Mouse (Mus musculus): ENCODE measurements around the gene Klhl25. TPM values are rescaled to one million over a fixed set of nuclear protein-coding genes. Genes with fewer than 3 reads are reported as not detected.
"Not testable (repeated sequence)": the region's sequence is repeated elsewhere in the genome, so short reads cannot be mapped to it uniquely, and the experiment has no call there.

The Klhl25 gene
- polyA plus RNA-seq, 1 experiment from 2014 or later, result 8.0 TPM

DNA sequence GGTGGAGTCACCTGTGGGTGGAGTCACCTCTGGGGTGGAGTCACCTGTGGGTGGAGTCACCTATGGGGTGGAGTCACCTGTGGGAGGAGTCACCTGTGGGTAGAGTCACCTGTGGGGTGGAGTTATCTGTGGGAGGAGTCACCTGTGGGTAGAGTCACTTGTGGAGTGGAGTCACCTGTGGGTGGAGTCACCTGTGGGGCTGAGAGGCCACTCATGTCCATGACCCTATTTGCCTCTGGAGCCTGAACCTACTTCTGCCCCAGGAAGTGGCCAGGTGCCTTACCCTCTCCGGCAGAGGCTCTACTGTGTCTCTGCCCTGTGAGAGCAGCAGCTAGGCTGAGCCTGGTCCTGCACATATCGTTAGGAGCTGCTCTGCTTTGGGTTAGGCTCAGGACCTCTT lies 20.6 kb downstream of the Klhl25 start:
- Histone ChIP-seq H3K4me2 (replicated peaks; ENCODE audit: low read depth) (no peak overlapping the region), H3K27ac (replicated peaks) (0 out of 2 replicates have a peak overlapping the region, but pooled peaks have one; percentile 24), H3K36me3 (ENCODE audit: control insufficient read depth, insufficient read depth, low read length) (peaks cover 26% of the 10 kb centered on the region), H3K4me1 (replicated peaks; ENCODE audit: control insufficient read depth, insufficient read depth) (no peaks in the 10 kb centered on the region), H3K27me3 (ENCODE audit: control insufficient read depth, insufficient read depth, low read length) (no peaks in the 10 kb centered on the region), H3K9me3 (ENCODE audit: control insufficient read depth, low read length) (no peaks in the 10 kb centered on the region), H3K4me3 (ENCODE audit: low read depth, low read length) (no peak overlapping the region), H3K9ac (ENCODE audit: low read length) (no peak overlapping the region)
- DNase-seq (ENCODE audit: low spot score) (peak; percentile 80), ATAC-seq (ENCODE audit: low FRiP score, low TSS enrichment) (peak; percentile 76)
- no peak for TF ChIP-seq CTCF (IDR thresholded peaks at IDR 0.05; ENCODE audit: low read depth)
- no peak for TF ChIP-seq EP300 (optimal IDR thresholded peaks at IDR 0.05)
- WGBS, result 78% methylated on average over 2 of the region's 2 CpGs

DNA sequence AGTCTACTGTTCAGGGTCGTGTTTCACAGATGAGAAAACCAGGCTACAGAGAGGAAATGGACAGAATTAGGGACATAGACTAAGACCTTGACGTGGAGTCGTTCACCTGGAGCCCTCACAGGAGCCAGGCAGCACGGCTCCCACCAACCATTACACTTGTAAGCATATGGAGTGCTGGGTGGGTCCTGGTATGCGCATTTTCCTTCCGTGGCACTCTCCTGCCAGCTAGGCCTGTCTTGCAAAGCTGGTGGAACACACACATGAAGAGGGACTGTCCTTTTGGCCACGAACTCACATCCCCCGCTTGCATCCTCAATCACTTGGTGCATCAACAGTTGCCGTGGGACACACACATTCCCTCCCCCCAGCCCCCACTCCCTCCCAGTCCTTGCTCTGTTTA lies 22.4 kb downstream of the Klhl25 start:
- H3K4me3 ChIP-seq (ENCODE audit: low read depth, low read length), result no peak overlapping the region
- no peaks in the 10 kb centered on the region for H3K27me3 ChIP-seq (ENCODE audit: control insufficient read depth, insufficient read depth, low read length)
- ATAC-seq (ENCODE audit: low FRiP score, low TSS enrichment), result no peak
- WGBS, result 79% methylated on average over 9 of the region's 9 CpGs
- no peak overlapping the region for H3K9ac ChIP-seq (ENCODE audit: low read length)
- DNase-seq (ENCODE audit: low spot score), result no peak
- peaks cover 19% of the 10 kb centered on the region for H3K36me3 ChIP-seq (ENCODE audit: control insufficient read depth, insufficient read depth, low read length)
- no peak overlapping the region for H3K4me2 ChIP-seq (replicated peaks; ENCODE audit: low read depth)
- TF ChIP-seq CTCF (IDR thresholded peaks at IDR 0.05; ENCODE audit: low read depth) (no peak), EP300 (optimal IDR thresholded peaks at IDR 0.05) (no peak)
- no peaks in the 10 kb centered on the region for H3K4me1 ChIP-seq (replicated peaks; ENCODE audit: control insufficient read depth, insufficient read depth)
- H3K9me3 ChIP-seq (ENCODE audit: control insufficient read depth, low read length), result no peaks in the 10 kb centered on the region
- no peak overlapping the region for H3K27ac ChIP-seq (replicated peaks)

DNA sequence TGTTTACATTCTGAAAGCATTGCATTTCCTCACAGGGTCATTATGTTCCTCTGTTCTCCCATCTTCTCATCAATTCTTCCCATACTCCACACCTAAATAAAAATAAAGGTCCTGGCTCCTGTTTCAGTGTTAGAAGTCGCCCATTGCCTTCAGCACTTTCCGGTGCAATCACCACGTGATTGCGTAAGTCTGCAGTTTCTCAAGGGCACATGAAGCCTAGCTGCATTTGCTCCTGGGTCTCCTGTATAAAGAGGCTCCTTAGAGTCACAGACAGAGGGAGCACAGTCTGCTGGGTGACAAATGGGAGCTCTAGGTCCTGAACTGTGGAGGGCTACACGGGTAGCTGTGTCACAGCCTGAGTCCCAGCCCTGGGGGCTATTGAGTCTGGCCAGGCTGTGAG lies 24.1 kb downstream of the Klhl25 start:
- peaks cover 8% of the 10 kb centered on the region for H3K36me3 ChIP-seq (ENCODE audit: control insufficient read depth, insufficient read depth, low read length)
- WGBS, result 58% methylated on average over 5 of the region's 5 CpGs
- no peak for DNase-seq (ENCODE audit: low spot score)
- no peaks in the 10 kb centered on the region for H3K4me1 ChIP-seq (replicated peaks; ENCODE audit: control insufficient read depth, insufficient read depth)
- ATAC-seq (ENCODE audit: low FRiP score, low TSS enrichment), result no peak
- no peak overlapping the region for H3K27ac ChIP-seq (replicated peaks)
- H3K9ac ChIP-seq (ENCODE audit: low read length), result no peak overlapping the region
- no peak overlapping the region for H3K4me3 ChIP-seq (ENCODE audit: low read depth, low read length)
- no peak for TF ChIP-seq CTCF (IDR thresholded peaks at IDR 0.05; ENCODE audit: low read depth)
- no peak for TF ChIP-seq EP300 (optimal IDR thresholded peaks at IDR 0.05)
- H3K9me3 ChIP-seq (ENCODE audit: control insufficient read depth, low read length), result no peaks in the 10 kb centered on the region
- H3K27me3 ChIP-seq (ENCODE audit: control insufficient read depth, insufficient read depth, low read length), result no peaks in the 10 kb centered on the region
- H3K4me2 ChIP-seq (replicated peaks; ENCODE audit: low read depth), result no peak overlapping the region

DNA sequence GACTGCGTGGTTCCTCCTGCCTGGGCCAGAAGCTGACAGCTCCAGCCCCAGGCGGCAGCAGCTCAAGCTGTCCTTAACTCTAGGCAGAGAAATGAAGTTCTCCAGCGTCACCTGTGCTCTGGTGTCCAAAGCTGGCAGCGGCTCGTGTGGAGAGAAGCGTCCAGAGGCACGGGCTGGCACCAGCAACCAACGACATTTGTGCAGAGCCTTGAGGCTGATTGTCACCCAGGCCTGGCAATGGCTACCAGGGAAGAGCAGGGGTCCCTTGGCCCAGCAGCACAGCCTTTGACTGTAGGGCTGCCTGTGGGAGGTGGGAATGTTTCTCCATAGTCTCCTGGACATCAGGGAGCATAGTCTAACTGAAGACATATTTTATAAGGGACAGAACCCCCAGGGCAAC lies 24.6 kb downstream of the Klhl25 start:
- Histone ChIP-seq H3K27me3 (ENCODE audit: control insufficient read depth, insufficient read depth, low read length) (no peaks in the 10 kb centered on the region), H3K9ac (ENCODE audit: low read length) (no peak overlapping the region), H3K27ac (replicated peaks) (no peak overlapping the region), H3K36me3 (ENCODE audit: control insufficient read depth, insufficient read depth, low read length) (peaks cover 8% of the 10 kb centered on the region), H3K4me2 (replicated peaks; ENCODE audit: low read depth) (no peak overlapping the region), H3K4me3 (ENCODE audit: low read depth, low read length) (no peak overlapping the region), H3K4me1 (replicated peaks; ENCODE audit: control insufficient read depth, insufficient read depth) (no peaks in the 10 kb centered on the region), H3K9me3 (ENCODE audit: control insufficient read depth, low read length) (no peaks in the 10 kb centered on the region)
- no peak for TF ChIP-seq CTCF (IDR thresholded peaks at IDR 0.05; ENCODE audit: low read depth)
- TF ChIP-seq EP300 (optimal IDR thresholded peaks at IDR 0.05), result no peak
- no peak for ATAC-seq (ENCODE audit: low FRiP score, low TSS enrichment)
- DNase-seq (ENCODE audit: low spot score), result no peak
- 89% methylated on average over 8 of the region's 8 CpGs for WGBS

DNA sequence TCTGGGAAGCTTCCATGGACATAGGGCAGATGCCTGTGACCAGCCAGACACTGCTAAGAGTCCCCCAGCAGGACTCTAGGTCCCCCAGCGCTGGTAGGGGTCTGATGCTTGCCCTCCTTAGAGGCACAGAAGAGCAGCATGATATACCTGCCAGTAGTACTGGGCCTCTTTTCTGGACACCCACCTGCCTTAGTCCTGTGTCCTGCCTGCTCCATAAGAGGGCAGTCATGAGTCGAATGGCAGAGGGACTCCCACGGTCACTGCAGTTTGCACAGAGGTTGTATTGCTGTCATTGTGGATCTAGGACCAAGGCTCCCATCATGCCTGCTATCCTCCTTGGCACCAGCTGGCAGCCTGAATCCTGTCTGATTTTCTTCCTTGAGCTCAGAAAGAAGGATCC lies 25.1 kb downstream of the Klhl25 start:
- Histone ChIP-seq H3K9me3 (ENCODE audit: control insufficient read depth, low read length) (no peaks in the 10 kb centered on the region), H3K36me3 (ENCODE audit: control insufficient read depth, insufficient read depth, low read length) (peaks cover 8% of the 10 kb centered on the region), H3K4me1 (replicated peaks; ENCODE audit: control insufficient read depth, insufficient read depth) (no peaks in the 10 kb centered on the region), H3K4me3 (ENCODE audit: low read depth, low read length) (no peak overlapping the region), H3K9ac (ENCODE audit: low read length) (no peak overlapping the region), H3K4me2 (replicated peaks; ENCODE audit: low read depth) (no peak overlapping the region), H3K27me3 (ENCODE audit: control insufficient read depth, insufficient read depth, low read length) (no peaks in the 10 kb centered on the region), H3K27ac (replicated peaks) (no peak overlapping the region)
- ATAC-seq (ENCODE audit: low FRiP score, low TSS enrichment), result no peak
- TF ChIP-seq CTCF (IDR thresholded peaks at IDR 0.05; ENCODE audit: low read depth), result peak; percentile 59
- TF ChIP-seq EP300 (optimal IDR thresholded peaks at IDR 0.05), result no peak
- WGBS, result 74% methylated on average over 3 of the region's 3 CpGs
- DNase-seq (ENCODE audit: low spot score), result no peak

DNA sequence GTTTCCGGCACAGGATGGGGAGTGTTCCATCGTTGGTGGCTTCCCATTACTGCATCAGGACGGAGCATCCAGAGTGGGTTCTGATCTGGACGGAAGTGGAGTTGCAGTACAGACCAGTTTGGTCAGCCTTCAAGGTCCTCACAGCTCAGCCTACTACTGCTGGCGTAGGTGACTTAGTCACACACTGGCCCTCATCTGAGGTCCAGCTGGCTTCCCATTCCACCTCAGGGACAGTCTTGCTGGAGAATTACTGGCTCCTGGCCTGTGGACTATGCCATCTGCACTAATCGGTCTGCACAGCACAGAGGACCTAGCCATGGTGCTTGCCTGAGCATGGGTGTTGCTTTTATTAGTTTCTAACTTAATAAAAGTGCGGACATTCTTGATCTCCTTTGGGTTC lies 25.6 kb downstream of the Klhl25 start:
- ATAC-seq (ENCODE audit: low FRiP score, low TSS enrichment) (no peak), DNase-seq (ENCODE audit: low spot score) (no peak)
- 93% methylated on average over 7 of the region's 7 CpGs for WGBS
- no peak overlapping the region for H3K4me2 ChIP-seq (replicated peaks; ENCODE audit: low read depth)
- H3K9ac ChIP-seq (ENCODE audit: low read length), result no peak overlapping the region
- no peaks in the 10 kb centered on the region for H3K9me3 ChIP-seq (ENCODE audit: control insufficient read depth, low read length)
- TF ChIP-seq EP300 (optimal IDR thresholded peaks at IDR 0.05) (no peak), CTCF (IDR thresholded peaks at IDR 0.05; ENCODE audit: low read depth) (no peak)
- peaks cover 8% of the 10 kb centered on the region for H3K36me3 ChIP-seq (ENCODE audit: control insufficient read depth, insufficient read depth, low read length)
- no peaks in the 10 kb centered on the region for H3K27me3 ChIP-seq (ENCODE audit: control insufficient read depth, insufficient read depth, low read length)
- no peaks in the 10 kb centered on the region for H3K4me1 ChIP-seq (replicated peaks; ENCODE audit: control insufficient read depth, insufficient read depth)
- H3K27ac ChIP-seq (replicated peaks), result no peak overlapping the region
- H3K4me3 ChIP-seq (ENCODE audit: low read depth, low read length), result no peak overlapping the region

DNA sequence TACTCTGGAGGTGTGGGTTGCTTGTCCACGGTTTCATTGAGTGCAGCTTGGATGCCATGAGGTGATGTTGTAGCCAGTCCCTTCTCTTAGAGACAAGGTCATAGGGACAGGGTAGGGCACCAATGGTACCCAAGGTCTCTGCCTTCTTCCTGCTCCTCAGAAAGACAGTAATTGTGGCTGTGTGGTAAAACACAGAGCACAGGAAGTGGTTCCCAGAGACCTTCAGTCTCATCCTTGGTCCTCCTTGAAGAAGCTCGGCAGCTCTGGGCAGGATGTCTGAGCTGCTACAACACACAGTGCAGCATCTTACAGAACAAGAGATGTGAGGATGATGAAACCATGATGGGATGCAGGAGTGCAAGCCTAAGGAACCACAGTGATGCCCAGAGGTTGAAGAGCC lies 31.3 kb downstream of the Klhl25 start:
- DNase-seq (ENCODE audit: low spot score); H3K27ac ChIP-seq (replicated peaks); H3K4me2 ChIP-seq (replicated peaks; ENCODE audit: low read depth); ATAC-seq (ENCODE audit: low FRiP score, low TSS enrichment); H3K9me3 ChIP-seq (ENCODE audit: control insufficient read depth, low read length); H3K36me3 ChIP-seq (ENCODE audit: control insufficient read depth, insufficient read depth, low read length); H3K4me1 ChIP-seq (replicated peaks; ENCODE audit: control insufficient read depth, insufficient read depth); H3K9ac ChIP-seq (ENCODE audit: low read length); H3K27me3 ChIP-seq (ENCODE audit: control insufficient read depth, insufficient read depth, low read length); H3K4me3 ChIP-seq (ENCODE audit: low read depth, low read length): not testable (repeated sequence)
- 84% methylated on average over 2 of the region's 2 CpGs for WGBS
